Mouse (Mus musculus) gastrocnemius, postnatal 14 days (tissue): Measurements from ENCODE around the gene Rftn1. TPM values are rescaled to one million over a fixed set of nuclear protein-coding genes. Genes with fewer than 3 reads are reported as not detected.
"Not testable (repeated sequence)": the region's sequence is repeated elsewhere in the genome, so short reads cannot be mapped to it uniquely, and the experiment has no call there.

Experiments used
- DNase-seq: peaks from one replicate; pipeline ENCODE4 v3.0.0; 2021; ENCODE audit warnings: mixed read lengths
- intact Hi-C: fragments of 180-260 bp; cut with DNase I; formaldehyde crosslinking; loops from one replicate; pipeline ENCODE4 v1.15.1; 2025; ENCODE audit warnings: low total_unique reads
- long read RNA-seq, 2 experiments: library from polyadenylated mRNA; stranded (forward); transcript quantifications; one replicate each; pipeline ENCODE4 v2.0.0; 2021
- total RNA-seq, 2 experiments: library from RNA; stranded (reverse); gene quantifications; 2 replicates each; pipeline ENCODE4 v1.2.3; 2021

Rftn1 gene
- 10 to 100 TPM; 48.5 to 58.5 TPM for total RNA-seq
- long read RNA-seq, experiment 1, full-length matches to known transcripts = 65 of 75 reads
- long read RNA-seq, experiment 1, partial matches to known transcripts = 3 of 75 reads
- long read RNA-seq, experiment 1, other reads (novel, unspliced or antisense) = 7 of 75 reads
- long read RNA-seq, experiment 2, full-length matches to known transcripts = 111 of 123 reads
- long read RNA-seq, experiment 2, partial matches to known transcripts = 0 of 123 reads
- long read RNA-seq, experiment 2, other reads (novel, unspliced or antisense) = 12 of 123 reads

GRCm38 (mm10) chr17:50190131-50191015 lies at the start of gene Rftn1:
Gene Rftn1, minus strand, starts transcription at chr17:50190674.
- intact Hi-C loops = loop anchor here (5.0 kb wide), 2 partner anchors 47 to 223 kb away; no protein-coding TSS in a partner anchor
- peak; percentile 72 for DNase-seq

- DNase-seq = no peak
- intact Hi-C loops = loop anchor here (2.0 to 5.0 kb wide), 3 partner anchors 46 to 286 kb away; partner anchors contain the start of gene Rftn1
Measured at GRCm38 (mm10) chr17:50237818-50238610, 47.5 kb upstream of the Rftn1 start.

DNA sequence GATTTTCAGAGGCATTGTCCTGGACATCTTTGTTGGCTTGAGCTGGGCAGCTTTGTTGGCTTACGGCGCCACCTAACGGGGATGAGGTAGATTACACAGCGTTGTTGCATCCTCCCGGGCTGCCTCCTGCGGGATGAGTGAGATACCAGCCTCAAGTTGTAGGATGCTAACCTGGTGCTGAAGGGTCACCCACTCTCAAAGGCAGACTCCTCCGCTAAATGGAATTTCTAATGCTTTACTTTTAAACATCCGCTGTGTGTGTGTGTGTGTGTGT lies 46.9 kb upstream of the Rftn1 start:
- intact Hi-C loops = loop anchor here (5.0 kb wide), 2 partner anchors 45 to 285 kb away; partner anchors contain the start of gene Rftn1

DNA sequence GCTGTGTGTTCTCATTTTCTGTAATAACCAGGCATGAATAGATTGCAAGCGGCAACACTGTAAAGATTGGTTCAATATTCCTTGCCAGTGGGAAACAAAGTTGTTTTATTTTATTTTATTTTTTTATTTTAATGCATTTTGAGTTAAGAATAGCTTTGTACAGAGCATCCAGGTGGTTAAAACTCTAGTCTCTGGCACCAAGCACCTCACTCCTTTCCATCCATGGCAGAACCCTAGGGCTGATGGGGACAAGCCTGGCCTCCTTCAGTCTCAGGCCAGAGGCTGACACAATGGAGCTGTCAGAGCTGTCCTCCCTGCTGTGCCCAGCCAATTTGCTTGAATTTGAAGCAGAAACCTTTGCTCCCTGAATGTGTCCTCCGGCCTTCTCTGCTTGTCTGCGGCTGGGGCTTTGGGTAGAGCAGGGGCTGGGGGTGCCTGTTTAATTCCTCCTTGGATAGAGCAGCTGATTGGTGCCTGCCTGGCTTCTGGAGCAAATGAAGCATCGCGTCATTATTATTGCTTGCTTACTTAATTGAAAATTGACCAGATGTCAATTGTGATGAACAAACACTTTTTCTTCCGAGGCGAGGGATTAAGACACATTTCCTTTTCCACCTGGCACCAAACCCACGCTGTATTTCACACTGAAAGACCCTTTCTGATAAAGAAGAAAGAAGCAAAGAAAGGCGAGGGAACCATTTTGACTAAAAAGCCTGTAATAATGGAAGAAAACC lies 46.4 kb upstream of the Rftn1 start:
- DNase-seq = no peak
- intact Hi-C loops = loop anchor here (5.0 kb wide), 2 partner anchors 45 to 285 kb away; partner anchors contain the start of gene Rftn1

More for the DNA sequence above, 46.9 kb upstream of the Rftn1 start:
- DNase-seq = peak; percentile 81

DNA sequence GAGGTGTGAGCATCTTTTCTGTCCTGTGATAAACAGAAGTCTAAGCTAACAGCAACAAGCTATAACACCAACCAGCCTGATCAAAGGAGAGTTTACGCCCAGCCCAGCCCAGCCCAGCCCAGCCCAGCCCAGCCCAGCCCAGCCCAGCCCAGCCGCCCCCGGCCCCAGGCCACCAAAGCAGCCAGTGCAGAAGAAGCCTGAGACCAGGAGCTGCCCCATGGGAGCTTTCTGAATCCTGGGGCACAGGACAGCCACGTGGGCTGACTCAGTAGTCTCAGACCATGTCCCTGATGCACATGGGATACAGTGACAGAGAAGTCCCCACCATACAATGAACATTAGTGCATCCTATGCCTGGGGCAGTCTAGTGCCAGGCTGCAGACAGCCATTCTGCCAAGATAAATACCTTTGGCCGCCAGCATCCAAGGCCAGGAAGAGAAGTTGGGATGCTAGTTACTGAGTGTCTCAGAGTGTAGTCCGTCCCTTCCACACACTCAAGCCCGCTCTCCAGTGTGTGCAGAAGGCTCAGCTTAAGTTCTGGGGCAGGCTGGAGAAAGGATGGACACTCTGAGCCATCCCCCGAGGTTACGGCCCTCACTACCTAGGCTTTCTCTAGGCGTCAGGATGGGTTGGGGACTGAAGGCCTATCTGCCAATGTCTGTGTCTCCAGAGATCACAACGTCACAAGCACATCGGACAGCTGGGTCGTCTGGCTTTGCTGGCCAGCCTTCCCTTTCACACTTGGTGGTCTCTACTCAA lies 45.6 kb upstream of the Rftn1 start:
- intact Hi-C loops = loop anchor here (5.0 kb wide), 2 partner anchors 44 to 284 kb away; partner anchors contain the start of gene Rftn1
- DNase-seq = no peak

GRCm38 (mm10) chr17:50233956-50234355 lies 43.5 kb upstream of the Rftn1 start:
- DNase-seq = no peak
- intact Hi-C loops = no loop called here

- DNase-seq = no peak
- intact Hi-C loops = no loop called here
Measured at GRCm38 (mm10) chr17:50232821-50233220, 42.3 kb upstream of the Rftn1 start.

- intact Hi-C loops = no loop called here
- no peak for DNase-seq
Measured at GRCm38 (mm10) chr17:50231206-50231605, 40.7 kb upstream of the Rftn1 start.

- no peak for DNase-seq
- intact Hi-C loops = no loop called here
Measured at GRCm38 (mm10) chr17:50229534-50229933, 39.1 kb upstream of the Rftn1 start.

- DNase-seq = no peak
- intact Hi-C loops = no loop called here
Measured at GRCm38 (mm10) chr17:50227366-50227765, 36.9 kb upstream of the Rftn1 start.

DNA sequence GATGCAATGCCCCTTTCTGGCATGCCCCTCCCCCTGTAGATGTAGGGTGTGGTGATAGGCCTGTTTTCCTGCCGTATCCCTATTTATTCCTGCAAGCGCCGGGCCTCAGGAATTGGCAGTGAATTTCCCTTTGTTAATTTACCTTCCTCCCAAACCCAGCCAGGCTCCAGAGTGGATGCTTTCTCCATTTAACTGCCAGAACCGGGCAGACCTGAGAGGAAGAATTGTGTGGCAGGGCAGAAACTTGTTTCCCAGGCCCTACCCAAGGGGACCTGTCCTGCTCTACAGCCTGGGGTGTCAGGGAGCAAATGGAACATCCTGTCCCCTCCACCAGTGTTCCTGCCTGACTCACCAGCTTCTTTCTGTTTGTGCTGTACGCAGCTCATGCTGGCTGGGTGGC lies 34.2 kb upstream of the Rftn1 start:
- no peak for DNase-seq
- intact Hi-C loops = no loop called here

GRCm38 (mm10) chr17:50217978-50218377 lies 27.5 kb upstream of the Rftn1 start:
- no peak for DNase-seq
- intact Hi-C loops = no loop called here

- intact Hi-C loops = no loop called here
- DNase-seq = no peak
Measured at GRCm38 (mm10) chr17:50215104-50215503, 24.6 kb upstream of the Rftn1 start.

GRCm38 (mm10) chr17:50213117-50213516 lies 22.6 kb upstream of the Rftn1 start:
- DNase-seq = no peak
- intact Hi-C loops = no loop called here

GRCm38 (mm10) chr17:50211816-50212215 lies 21.3 kb upstream of the Rftn1 start:
- DNase-seq = no peak
- intact Hi-C loops = no loop called here

DNA sequence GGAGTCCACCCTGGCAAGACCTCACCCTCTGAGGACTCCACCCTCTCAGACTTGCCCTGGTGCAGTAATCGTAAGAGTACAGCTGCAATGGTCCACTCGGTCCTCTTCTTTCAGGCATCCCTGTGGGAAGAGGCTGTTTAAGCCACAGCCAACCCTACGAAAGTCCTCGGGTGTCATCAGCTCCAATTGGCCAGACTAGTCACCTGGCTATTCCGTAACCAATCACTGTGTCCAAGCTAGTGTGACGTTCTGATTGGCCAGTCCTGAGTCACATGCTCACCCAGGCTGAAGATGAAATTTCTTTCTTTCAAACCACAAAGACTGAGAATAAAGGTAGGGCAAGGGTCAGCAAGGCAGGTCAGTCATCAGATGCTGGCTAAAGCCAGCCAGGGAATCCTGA lies 19.4 kb upstream of the Rftn1 start:
- intact Hi-C loops = no loop called here
- no peak for DNase-seq

DNA sequence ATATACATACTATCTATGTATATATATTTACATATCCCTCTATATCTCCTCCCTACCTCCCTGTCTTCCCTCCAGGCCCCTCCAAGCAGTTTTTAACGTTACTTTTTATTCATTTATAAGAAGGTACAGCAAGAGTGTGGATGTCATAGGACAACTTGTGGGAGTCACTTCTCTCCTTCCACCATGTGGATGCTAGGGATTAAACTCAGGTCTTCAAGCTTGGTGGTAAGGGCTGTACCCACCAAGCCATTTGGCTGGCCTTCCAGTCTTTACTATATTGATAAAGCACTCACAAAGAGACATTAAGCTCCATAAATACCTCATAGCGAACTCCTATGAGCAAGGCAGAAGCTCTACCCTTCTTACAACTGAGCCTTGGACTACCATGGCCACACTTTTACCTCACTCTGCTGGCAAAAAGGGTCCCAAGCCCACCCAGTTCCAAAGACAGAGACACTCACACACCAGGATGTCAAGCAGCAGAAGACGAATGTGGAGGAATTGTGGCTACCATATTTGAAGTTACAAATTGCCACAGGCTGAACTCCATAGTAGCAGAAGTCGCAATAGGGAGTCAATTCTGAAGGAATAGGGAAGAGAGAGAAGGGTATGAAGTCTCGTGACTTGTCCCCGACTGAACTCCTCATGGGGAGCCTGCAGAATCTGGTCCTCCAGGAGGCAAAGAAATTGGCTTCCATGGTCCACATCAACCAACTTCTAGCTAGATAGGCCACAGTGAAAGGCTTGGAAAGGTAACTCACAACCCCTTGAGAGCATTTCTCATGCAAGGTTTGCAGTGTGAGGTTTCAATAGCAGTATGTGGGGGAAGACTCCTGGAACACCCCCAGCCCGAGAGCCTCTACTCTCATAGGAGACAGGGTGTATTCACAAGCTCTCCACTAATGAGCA lies 17.9 kb upstream of the Rftn1 start:
- intact Hi-C loops = no loop called here
- DNase-seq = no peak

- DNase-seq, intact Hi-C loops: not testable (repeated sequence)
Measured at GRCm38 (mm10) chr17:50206262-50206661, 15.8 kb upstream of the Rftn1 start.
